Mouse (Mus musculus) intestine, postnatal 0 days (tissue): ENCODE results near the gene Eef1a2. TPM values are rescaled to one million over a fixed set of nuclear protein-coding genes. Genes with fewer than 3 reads are reported as not detected.

ENCODE experiments used
- ATAC-seq: fragments of 200-750 bp; cut with Nextera tagmentation; 2 replicates; pipeline ENCODE4 v1.8.0; 2017; ENCODE audit warnings: mild to moderate bottlenecking, moderate TSS enrichment, moderate library complexity
- H3K27ac ChIP-seq: fragments of 300-500 bp; sonication (generic); 2 replicates; pipeline ENCODE4 v1.5.1; 2014; ENCODE audit warnings: mild to moderate bottlenecking, low read depth, low read length, moderate library complexity
- H3K27me3 ChIP-seq: fragments of 300-500 bp; sonication (generic); replicated peaks from 2 replicates; pipeline ENCODE4 v1.6.1; 2014; ENCODE audit warnings: low read length, mixed read lengths; ENCODE audit not compliant: control insufficient read depth, insufficient read depth
- H3K36me3 ChIP-seq: fragments of 300-500 bp; sonication (generic); 2 replicates; pipeline ENCODE4 v1.6.1; 2014; ENCODE audit warnings: mild to moderate bottlenecking, moderate library complexity; ENCODE audit not compliant: control insufficient read depth, insufficient read depth
- H3K4me1 ChIP-seq: fragments of 300-500 bp; sonication (generic); replicated peaks from 2 replicates; pipeline ENCODE4 v1.6.1; 2014; ENCODE audit warnings: antibody characterized with exemption, low read length, mixed read lengths; ENCODE audit not compliant: control insufficient read depth, insufficient read depth
- H3K4me2 ChIP-seq: fragments of 300-500 bp; sonication (generic); replicated peaks from 2 replicates; pipeline ENCODE4 v1.6.1; 2014; ENCODE audit warnings: low read depth, mild to moderate bottlenecking, moderate library complexity
- H3K4me3 ChIP-seq: fragments of 300-500 bp; sonication (generic); 2 replicates; pipeline ENCODE4 v1.5.1; 2014; ENCODE audit warnings: low read depth, low read length
- H3K9ac ChIP-seq: fragments of 300-500 bp; sonication (generic); 2 replicates; pipeline ENCODE4 v1.6.1; 2014; ENCODE audit warnings: mild to moderate bottlenecking, low read depth, low read length
- H3K9me3 ChIP-seq: fragments of 300-500 bp; sonication (generic); 2 replicates; pipeline ENCODE4 v1.6.1; 2016; ENCODE audit warnings: mixed run types; ENCODE audit not compliant: control insufficient read depth
- CTCF ChIP-seq: sonication (generic); IDR thresholded peaks from 2 replicates; pipeline ENCODE4 v1.5.1; 2016; ENCODE audit warnings: low read depth, mild to moderate bottlenecking, control low read depth, antibody characterized with exemption, moderate library complexity
- WGBS: fragments of 180-500 bp; shearing (Covaris S2); extraction: QIAGEN DNeasy Blood & Tissue Kit; methylation state at CpG from one replicate; pipeline ENCODE4 v1.1.7; 2014; 5-methylcytosine and 5-hydroxymethylcytosine counted together
- polyA plus RNA-seq: library from polyadenylated mRNA; unstranded; fragments of >200 nt; fragmentation: Nextera tagmentation; extraction: Ambion mirVana; gene quantifications from 2 replicates; pipeline ENCODE4 v1.2.1, GENCODE M21; 2015

The Eef1a2 gene
- polyA plus RNA-seq, 1 experiment from 2014 or later, result 0.38 TPM

- no peak overlapping the region for H3K27ac ChIP-seq
- 74% methylated on average over 5 of the region's 5 CpGs for WGBS
- ATAC-seq, result no peak
- H3K4me1 ChIP-seq, result no peaks in the 10 kb centered on the region
- no peak overlapping the region for H3K4me3 ChIP-seq
- 0 out of 2 replicates have a peak, but pooled peaks cover 4% of the 10 kb centered on the region for H3K27me3 ChIP-seq
- H3K9ac ChIP-seq, result no peak overlapping the region
- no peak for TF ChIP-seq CTCF
- no peaks in the 10 kb centered on the region for H3K36me3 ChIP-seq
- H3K9me3 ChIP-seq, result no peaks in the 10 kb centered on the region
- H3K4me2 ChIP-seq, result no peak overlapping the region
These were observed 9.7 kb upstream of the Eef1a2 start for GRCm38 (mm10) chr2:181166469-181166868.

- Histone ChIP-seq H3K27me3 (peaks cover 23% of the 10 kb centered on the region), H3K4me1 (no peaks in the 10 kb centered on the region), H3K4me3 (no peak overlapping the region), H3K9ac (no peak overlapping the region), H3K36me3 (no peaks in the 10 kb centered on the region), H3K4me2 (no peak overlapping the region), H3K9me3 (no peaks in the 10 kb centered on the region), H3K27ac (no peak overlapping the region)
- 70% methylated on average over 4 of the region's 4 CpGs for WGBS
- ATAC-seq, result no peak
- no peak for TF ChIP-seq CTCF
These were observed 4.0 kb upstream of the Eef1a2 start for GRCm38 (mm10) chr2:181160821-181161220.

GRCm38 (mm10) chr2:181159771-181160170 lies 3.0 kb upstream of the Eef1a2 start:
- no peak overlapping the region for H3K27ac ChIP-seq
- no peaks in the 10 kb centered on the region for H3K9me3 ChIP-seq
- TF ChIP-seq CTCF, result no peak
- H3K27me3 ChIP-seq, result peaks cover 21% of the 10 kb centered on the region
- H3K4me2 ChIP-seq, result no peak overlapping the region
- no peak overlapping the region for H3K4me3 ChIP-seq
- no peak overlapping the region for H3K9ac ChIP-seq
- H3K4me1 ChIP-seq, result no peaks in the 10 kb centered on the region
- H3K36me3 ChIP-seq, result no peaks in the 10 kb centered on the region
- WGBS, result 0% methylated on average over 2 of the region's 2 CpGs
- ATAC-seq, result no peak

GRCm38 (mm10) chr2:181159091-181159514 lies 2.3 kb upstream of the Eef1a2 start:
- 41% methylated on average over 7 of the region's 7 CpGs for WGBS
- Histone ChIP-seq H3K4me2 (no peak overlapping the region), H3K27ac (no peak overlapping the region), H3K9me3 (no peaks in the 10 kb centered on the region), H3K36me3 (no peaks in the 10 kb centered on the region), H3K27me3 (peaks cover 21% of the 10 kb centered on the region), H3K4me3 (no peak overlapping the region), H3K9ac (no peak overlapping the region), H3K4me1 (no peaks in the 10 kb centered on the region)
- no peak for ATAC-seq
- no peak for TF ChIP-seq CTCF

- TF ChIP-seq CTCF, result no peak
- H3K9ac ChIP-seq, result no peak overlapping the region
- no peak overlapping the region for H3K4me2 ChIP-seq
- H3K4me1 ChIP-seq, result no peaks in the 10 kb centered on the region
- H3K27me3 ChIP-seq, result peaks cover 21% of the 10 kb centered on the region
- no peak for ATAC-seq
- no peak overlapping the region for H3K4me3 ChIP-seq
- no peaks in the 10 kb centered on the region for H3K36me3 ChIP-seq
- 85% methylated on average over 2 of the region's 2 CpGs for WGBS
- no peaks in the 10 kb centered on the region for H3K9me3 ChIP-seq
- H3K27ac ChIP-seq, result no peak overlapping the region
These were observed 1.7 kb upstream of the Eef1a2 start for GRCm38 (mm10) chr2:181158471-181158870.

- Histone ChIP-seq H3K36me3 (no peaks in the 10 kb centered on the region), H3K27me3 (peaks cover 21% of the 10 kb centered on the region)
- WGBS, result 73% methylated on average over 6 of the region's 6 CpGs
These were observed 995 bp upstream of the Eef1a2 start for GRCm38 (mm10) chr2:181157716-181158302.

More at GRCm38 (mm10) chr2:181157716-181158302, 995 bp upstream of the Eef1a2 start:
- Histone ChIP-seq H3K27ac (no peak overlapping the region), H3K9me3 (no peaks in the 10 kb centered on the region), H3K4me2 (no peak overlapping the region), H3K9ac (no peak overlapping the region), H3K4me3 (no peak overlapping the region), H3K4me1 (no peaks in the 10 kb centered on the region)
- ATAC-seq, result no peak
- no peak for TF ChIP-seq CTCF
